Mouse (Mus musculus) retina, postnatal 1 day (tissue): ENCODE measurements around the gene Rptn.
"Not testable (repeated sequence)": the region's sequence is repeated elsewhere in the genome, so short reads cannot be mapped to it uniquely, and the experiment has no call there.

ENCODE experiments used
- DNase-seq: peaks from one replicate; pipeline ENCODE4 v3.0.0-alpha.2; 2012

Gene Rptn

GRCm38 (mm10) chr3:93393366-93393765 lies at the start of gene Rptn:
TSS of gene Rptn (plus strand) at chr3:93393699.
- no peak for DNase-seq

DNA sequence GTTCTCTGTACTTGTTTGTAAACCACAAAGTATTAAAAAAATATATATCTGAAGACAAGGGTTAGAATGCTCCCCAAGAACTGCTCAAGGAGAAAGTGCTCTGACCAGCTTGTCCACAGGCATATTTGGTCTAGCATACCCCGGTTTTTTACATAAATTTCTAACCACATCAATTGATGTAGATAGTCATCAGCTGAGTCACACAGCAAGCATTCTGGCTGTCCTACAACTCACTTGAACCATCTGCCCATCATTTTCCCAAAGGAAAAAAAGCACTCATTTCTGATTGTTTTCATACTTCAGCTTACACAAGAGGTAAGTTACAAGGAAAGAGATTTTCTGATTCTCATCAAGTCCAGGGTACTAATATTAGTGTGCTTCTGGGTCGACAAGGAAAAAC lies 46.6 kb upstream of the Rptn start:
- no peak for DNase-seq

GRCm38 (mm10) chr3:93360045-93360444 lies 33.5 kb upstream of the Rptn start:
- DNase-seq = peak; percentile 46

DNA sequence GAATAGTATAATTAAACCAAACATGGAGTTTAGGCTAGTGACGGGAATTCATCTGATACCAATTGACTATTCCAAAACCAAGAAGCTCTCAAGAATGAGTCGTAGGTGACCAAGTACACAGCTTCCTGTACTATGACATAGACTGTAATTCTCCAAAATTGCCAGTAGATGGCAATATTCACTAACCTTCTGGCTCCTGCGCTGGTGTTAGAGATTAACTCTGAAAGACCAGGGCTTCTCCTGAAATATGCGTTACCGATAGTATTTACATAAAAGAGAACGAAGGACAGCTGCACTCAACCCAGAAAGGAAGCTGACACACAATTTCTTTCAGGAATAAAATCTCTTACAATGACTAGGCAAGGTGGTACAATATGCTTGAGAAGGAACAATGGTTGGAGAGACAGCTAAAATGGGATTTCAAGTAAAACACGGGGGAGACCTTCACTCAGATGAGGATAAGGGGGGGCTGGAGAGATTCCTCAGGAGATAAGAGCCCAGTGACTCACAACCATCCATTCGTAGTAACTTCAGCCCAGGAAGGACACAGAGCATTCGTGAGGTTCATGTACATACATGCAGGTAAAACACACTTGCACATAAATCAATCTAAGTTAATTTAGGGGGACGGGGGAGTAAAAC lies 31.4 kb upstream of the Rptn start:
- peak; percentile 79 for DNase-seq

DNA sequence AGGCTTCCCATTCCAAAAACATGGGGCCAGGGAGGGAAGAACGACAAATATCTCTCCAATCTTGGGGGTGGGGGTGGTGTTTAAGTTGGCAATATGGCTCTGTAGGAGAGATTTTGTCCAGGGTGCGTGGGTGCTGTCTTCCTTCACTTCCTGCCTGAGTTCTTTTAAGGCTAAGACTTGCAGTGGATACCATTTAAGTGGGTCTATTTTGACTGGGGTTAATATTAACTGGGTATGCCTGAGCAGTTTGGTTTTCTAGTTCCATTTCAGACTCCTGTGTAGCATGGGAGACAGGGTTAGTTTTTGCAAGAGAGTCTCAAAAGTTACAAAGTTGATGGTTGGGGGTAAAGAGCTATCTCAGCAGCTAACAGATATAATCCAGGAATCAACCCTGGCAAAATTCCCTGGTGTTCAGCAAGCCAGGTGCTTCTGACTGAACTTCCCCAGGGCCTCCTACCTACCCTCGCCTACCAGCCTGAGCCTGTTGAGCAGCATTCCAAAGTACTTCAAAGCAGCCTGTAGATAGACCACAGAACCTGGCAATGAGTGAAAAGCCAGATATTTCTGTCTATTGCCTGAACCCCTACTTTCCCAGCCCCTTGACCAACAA lies 26.4 kb upstream of the Rptn start:
- no peak for DNase-seq

- no peak for DNase-seq
These were observed 25.3 kb upstream of the Rptn start for GRCm38 (mm10) chr3:93368171-93368570.

DNA sequence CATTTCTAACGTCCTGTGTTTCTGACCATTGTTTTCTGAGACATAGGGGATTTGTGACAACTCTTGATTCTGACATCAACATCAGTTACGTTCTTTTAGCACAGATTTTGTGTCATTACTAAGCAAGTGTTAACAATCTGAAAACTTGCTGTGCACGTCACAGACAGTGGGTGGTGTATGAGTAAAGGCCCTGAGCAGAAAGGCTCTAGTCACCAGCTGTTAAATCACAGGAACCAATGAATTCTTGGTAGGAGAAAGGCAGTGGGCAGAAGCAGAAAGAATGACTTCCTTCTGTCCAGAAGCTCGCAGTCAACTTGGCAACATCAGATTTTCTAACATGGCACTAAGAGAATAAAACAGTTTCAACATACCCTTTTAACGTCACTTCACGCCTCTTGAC lies 20.1 kb upstream of the Rptn start:
- no peak for DNase-seq

DNA sequence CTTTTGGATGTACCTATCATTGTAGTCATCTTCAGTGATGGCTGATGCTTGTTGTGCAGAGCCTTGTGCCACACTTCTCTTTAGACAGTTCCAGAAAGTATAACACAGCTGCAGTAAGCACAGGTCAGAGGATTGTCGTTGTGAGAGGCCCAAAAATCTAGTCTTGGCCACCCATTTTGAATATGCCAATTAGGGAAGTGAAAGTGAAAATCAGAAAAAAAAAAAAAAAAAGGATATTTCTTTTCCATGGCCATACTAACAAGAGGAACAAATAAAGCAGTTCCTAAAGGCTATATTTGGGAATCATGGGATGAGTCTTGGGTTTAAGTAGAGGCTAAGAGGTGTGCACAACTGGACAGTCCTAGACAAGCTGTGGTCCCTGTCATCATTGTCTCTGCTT lies 18.3 kb upstream of the Rptn start:
- no peak for DNase-seq

DNA sequence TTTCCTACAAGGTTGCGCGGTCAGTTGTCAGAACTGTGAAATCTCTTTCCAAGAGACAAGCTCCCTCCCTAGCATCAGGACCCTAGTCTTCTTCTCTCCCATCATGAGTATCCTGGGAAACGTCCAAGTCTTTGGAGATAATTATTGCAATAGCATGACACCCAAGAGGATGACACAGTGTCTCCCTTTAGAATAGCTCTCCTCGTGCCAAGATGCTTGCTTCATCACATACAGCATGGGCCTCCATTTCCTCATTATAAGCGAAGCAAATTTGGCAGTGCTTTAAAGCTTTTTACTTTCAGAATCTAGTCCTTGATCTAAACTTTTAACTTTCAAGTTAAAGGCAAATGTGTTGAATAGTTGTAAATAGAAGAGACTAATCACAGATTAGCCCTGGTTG lies 17.9 kb upstream of the Rptn start:
- DNase-seq = no peak

DNA sequence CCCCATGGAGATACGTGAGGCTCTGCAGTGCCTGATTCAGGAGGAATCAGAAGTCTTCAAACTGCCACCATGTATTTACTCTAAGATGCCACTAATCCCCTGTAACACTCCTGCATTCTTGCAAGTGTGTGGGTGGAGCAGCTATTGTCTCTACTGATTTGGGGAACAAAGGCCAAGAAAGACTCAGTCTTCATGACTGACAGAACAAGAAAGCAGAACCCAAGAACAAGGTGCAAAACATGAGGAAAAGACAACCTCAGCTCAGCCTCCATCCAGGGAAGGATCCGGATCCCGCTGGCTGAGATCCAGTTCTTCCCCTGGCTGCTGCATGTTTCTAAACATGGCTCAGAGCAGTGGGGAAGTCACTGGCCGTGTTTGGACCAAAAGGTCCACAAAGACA lies 15.4 kb upstream of the Rptn start:
- no peak for DNase-seq

GRCm38 (mm10) chr3:93403936-93404335 lies 10.4 kb downstream of the Rptn start:
- no peak for DNase-seq

- peak; percentile 26 for DNase-seq
These were observed 13.5 kb downstream of the Rptn start for GRCm38 (mm10) chr3:93406992-93407391.

GRCm38 (mm10) chr3:93411905-93412304 lies 18.4 kb downstream of the Rptn start:
- DNase-seq = no peak

GRCm38 (mm10) chr3:93431673-93432072 lies 38.2 kb downstream of the Rptn start:
- no peak for DNase-seq

DNA sequence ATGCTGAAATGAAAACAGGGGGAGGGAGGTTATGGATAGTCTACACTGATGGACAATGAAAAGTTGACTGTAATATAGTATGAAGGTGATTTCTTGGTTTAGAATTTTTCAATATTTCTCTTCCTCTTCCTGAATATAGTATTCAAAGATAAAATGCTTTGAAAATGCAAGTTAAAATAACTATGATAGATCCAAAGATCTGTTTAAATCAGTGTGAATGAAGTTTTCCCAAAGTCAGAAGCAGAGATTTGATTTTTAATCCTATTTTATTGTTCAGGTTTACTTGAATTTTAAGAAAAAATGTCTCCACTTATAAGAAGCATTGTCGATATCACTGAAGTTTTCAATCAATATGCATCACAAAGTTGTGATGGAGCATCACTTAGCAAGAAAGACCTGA lies 48.5 kb downstream of the Rptn start, which contains the start of gene Tchh:
Gene Tchh, plus strand, starts transcription at position 301 of the 400 bp plus-strand sequence.
- no peak for DNase-seq

DNA sequence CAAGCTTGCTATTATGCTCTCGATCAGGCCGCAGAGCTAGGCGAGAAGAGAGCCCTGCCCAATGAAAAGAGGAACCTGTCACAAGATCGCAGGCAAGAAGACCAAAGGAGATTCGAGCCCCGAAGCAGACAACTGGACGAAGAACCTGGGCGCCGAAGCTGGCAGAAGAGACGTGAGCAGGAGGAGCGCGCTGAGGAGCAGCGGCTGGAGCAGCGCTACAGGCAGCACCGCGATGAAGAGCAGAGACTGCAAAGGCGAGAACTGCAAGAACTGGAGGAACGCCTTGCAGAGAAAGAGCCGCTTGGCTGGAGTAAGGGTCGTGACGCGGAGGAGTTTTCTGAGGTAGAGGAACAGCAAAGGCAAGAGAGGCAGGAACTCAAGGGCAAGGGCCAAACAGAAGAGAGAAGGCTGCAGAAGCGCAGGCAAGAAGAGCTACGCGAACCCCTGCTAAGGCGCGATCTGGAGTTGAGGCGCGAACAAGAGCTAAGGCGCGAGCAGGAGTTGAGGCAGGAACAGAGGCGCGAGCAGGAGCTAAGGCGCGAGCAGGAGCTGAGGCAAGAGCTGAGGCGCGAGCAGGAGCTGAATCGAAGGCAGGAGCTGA lies 50.1 kb downstream of the Rptn start:
- peak; percentile 61 for DNase-seq

GRCm38 (mm10) chr3:93444343-93445164 lies 51.1 kb downstream of the Rptn start:
- DNase-seq = peak; percentile 89

GRCm38 (mm10) chr3:93445165-93445705 lies 51.7 kb downstream of the Rptn start:
- peak; percentile 62 for DNase-seq

- peak; percentile 77 for DNase-seq
These were observed 52.7 kb downstream of the Rptn start for GRCm38 (mm10) chr3:93446128-93446755.

DNA sequence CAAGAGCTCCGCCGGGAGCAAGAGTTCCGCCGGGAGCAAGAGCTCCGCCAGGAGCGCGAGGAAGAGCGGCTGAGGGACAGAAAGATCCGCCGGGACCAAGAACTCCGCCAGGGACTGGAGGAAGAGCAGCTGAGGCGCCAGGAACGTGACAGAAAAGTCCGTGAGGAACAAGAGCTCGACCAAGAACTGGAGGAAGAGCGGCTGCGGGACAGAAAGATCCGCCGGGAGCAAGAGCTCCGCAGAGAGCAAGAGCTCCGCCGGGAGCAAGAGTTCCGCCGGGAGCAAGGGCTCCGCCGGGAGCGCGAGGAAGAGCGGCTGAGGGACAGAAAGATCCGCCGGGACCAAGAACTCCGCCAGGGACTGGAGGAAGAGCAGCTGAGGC lies 53.2 kb downstream of the Rptn start:
- not testable (repeated sequence) for DNase-seq

- peak; percentile 83 for DNase-seq
These were observed 53.8 kb downstream of the Rptn start for GRCm38 (mm10) chr3:93447138-93447841.
